Mouse (Mus musculus) embryonic facial prominence, embryonic 12.5 days (tissue): ENCODE measurements around the gene Grik2. TPM values are rescaled to one million over a fixed set of nuclear protein-coding genes. Genes with fewer than 3 reads are reported as not detected.

Experiments used
- ATAC-seq: fragments of 200-750 bp; cut with Nextera tagmentation; 2 replicates; pipeline ENCODE4 v1.8.0; 2017; ENCODE audit not compliant: insufficient number of reproducible peaks, insufficient read depth, low FRiP score, low TSS enrichment
- H3K27ac ChIP-seq: fragments of 300-500 bp; sonication (generic); 2 replicates; pipeline ENCODE4 v1.5.1; 2016; ENCODE audit warnings: mild to moderate bottlenecking
- H3K27me3 ChIP-seq: fragments of 300-500 bp; sonication (generic); 2 replicates; pipeline ENCODE4 v1.6.1; 2016; ENCODE audit warnings: mild to moderate bottlenecking, moderate library complexity
- H3K36me3 ChIP-seq: fragments of 300-500 bp; sonication (generic); 2 replicates; pipeline ENCODE4 v1.6.1; 2016; ENCODE audit warnings: mild to moderate bottlenecking
- H3K4me1 ChIP-seq: fragments of 300-500 bp; sonication (generic); 2 replicates; pipeline ENCODE4 v1.6.1; 2016
- H3K4me2 ChIP-seq: fragments of 300-500 bp; sonication (generic); replicated peaks from 2 replicates; pipeline ENCODE4 v1.6.1; 2016; ENCODE audit warnings: mild to moderate bottlenecking, moderate library complexity
- H3K4me3 ChIP-seq: fragments of 300-500 bp; sonication (generic); 2 replicates; pipeline ENCODE4 v1.5.1; 2016; ENCODE audit warnings: mild to moderate bottlenecking
- H3K9ac ChIP-seq: fragments of 300-500 bp; sonication (generic); 2 replicates; pipeline ENCODE4 v1.6.1; 2016; ENCODE audit warnings: mild to moderate bottlenecking, moderate library complexity
- H3K9me3 ChIP-seq: fragments of 300-500 bp; sonication (generic); 2 replicates; pipeline ENCODE4 v1.6.1; 2016; ENCODE audit warnings: mild to moderate bottlenecking, moderate library complexity
- WGBS: fragments of 180-500 bp; shearing (Covaris S2); methylation state at CpG from one replicate; pipeline ENCODE4 v1.1.7; 2016; 5-methylcytosine and 5-hydroxymethylcytosine counted together
- polyA plus RNA-seq: library from polyadenylated mRNA; unstranded; fragments of >200 nt; fragmentation: Nextera tagmentation; extraction: Ambion mirVana; gene quantifications from 2 replicates; pipeline ENCODE4 v1.2.1, GENCODE M21; 2016

The Grik2 gene
- polyA plus RNA-seq, 1 experiment from 2014 or later, result 2.1 TPM

DNA sequence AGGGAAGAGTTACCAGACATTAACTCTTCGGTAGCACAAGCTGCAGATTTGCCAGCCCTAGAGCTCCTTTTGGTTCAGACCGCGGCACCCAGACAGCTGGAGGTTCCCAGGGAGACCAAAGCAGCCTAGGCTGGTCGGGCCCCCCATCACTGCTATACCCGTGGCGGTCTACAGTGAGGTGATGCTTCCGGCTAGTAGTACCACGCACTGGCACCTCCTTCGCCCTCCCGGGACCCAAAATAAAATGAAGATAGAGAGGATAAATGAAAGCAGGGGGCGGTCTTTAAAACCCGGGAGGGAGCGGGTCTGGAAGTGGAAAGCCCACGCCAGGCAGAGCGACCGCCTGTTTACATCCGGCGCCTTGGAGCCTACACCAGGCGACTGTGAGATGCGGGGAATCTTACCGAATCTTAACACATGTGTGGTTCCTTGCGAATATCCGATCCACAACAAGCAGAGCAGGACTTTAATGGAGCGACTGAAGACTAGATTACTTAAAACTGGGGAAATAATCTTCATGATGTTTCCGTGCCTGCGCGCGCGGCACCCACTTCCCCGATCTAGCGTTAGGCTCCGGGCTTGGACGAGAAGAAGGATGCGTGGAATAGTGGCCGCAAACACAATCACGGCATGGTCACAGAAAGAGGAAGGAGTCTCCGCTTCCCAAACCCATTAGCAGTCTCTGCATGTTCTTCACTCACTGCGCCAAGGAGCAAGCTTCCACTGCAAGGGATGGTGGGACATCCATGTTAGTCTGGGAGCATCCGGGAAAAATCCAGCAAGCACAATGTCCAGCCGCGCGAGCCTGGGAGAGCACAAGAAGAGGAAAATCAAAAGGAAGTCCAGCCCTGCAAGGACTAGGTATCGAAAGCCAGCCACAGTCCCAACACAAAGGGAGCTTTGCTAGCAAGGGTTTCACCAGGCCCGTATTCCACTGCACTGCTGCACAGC lies 5.5 kb downstream of the Grik2 start:
- WGBS, result under 1% methylated on average over 44 of the region's 44 CpGs
- H3K27me3 ChIP-seq, result 0 out of 2 replicates have a peak, but pooled peaks cover 7% of the 10 kb centered on the region
- H3K4me3 ChIP-seq, result peak overlapping the region; percentile 48
- no peaks in the 10 kb centered on the region for H3K36me3 ChIP-seq
- peak overlapping the region; percentile 24; the same call in 1 of the 2 replicates for H3K9ac ChIP-seq
- H3K27ac ChIP-seq, result no peak overlapping the region
- ATAC-seq, result no peak
- peak overlapping the region; percentile 82 for H3K4me2 ChIP-seq
- peaks cover 7% of the 10 kb centered on the region; the same call in 1 of the 2 replicates for H3K4me1 ChIP-seq
- H3K9me3 ChIP-seq, result no peaks in the 10 kb centered on the region

DNA sequence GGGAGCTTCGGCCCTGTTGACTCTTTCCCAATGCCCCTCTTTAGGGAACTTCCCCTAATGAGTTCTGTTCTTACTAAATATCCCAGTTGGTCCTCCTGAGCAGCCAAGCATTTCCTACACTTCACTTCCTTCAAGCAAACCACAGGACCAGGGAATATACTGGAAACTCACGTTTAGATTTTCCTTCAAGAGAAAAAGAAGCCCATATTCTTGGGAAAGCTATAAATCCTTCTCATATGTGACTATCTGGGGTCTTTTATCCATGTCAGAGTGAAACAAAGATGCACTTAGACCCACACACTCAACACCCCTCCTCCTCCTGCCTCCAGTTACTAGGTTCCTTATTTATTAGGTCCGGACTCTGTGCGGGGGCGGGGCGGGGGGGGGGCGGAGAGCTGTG lies 6.5 kb downstream of the Grik2 start:
- Histone ChIP-seq H3K27ac (no peak overlapping the region), H3K4me3 (peak overlapping the region; percentile 48), H3K36me3 (no peaks in the 10 kb centered on the region), H3K9me3 (no peaks in the 10 kb centered on the region), H3K4me2 (peak overlapping the region; percentile 82), H3K9ac (no peak overlapping the region), H3K4me1 (peaks cover 7% of the 10 kb centered on the region; the same call in 1 of the 2 replicates), H3K27me3 (0 out of 2 replicates have a peak, but pooled peaks cover 7% of the 10 kb centered on the region)
- ATAC-seq, result no peak
- WGBS, result 2% methylated on average over 7 of the region's 7 CpGs

DNA sequence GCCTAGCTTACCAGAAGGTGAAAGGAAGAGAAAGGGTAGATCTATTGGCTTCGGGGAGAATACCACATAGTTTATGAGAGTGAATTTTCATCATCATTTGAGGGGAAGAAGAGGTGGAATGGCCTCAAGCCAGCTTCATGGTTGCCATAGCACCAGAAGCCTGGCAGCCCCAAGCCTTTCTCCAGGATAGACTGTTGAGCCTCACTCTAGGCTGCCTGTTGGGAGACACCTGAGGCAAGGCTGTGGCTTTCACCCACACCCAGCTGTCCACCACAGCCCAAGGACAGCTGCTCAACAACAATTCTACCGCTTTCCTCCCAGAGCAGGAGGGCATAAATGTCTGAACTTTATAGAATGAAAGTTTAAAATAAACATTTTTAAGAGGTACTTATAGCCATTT lies 8.1 kb downstream of the Grik2 start:
- Histone ChIP-seq H3K4me1 (peaks cover 7% of the 10 kb centered on the region; the same call in 1 of the 2 replicates), H3K36me3 (no peaks in the 10 kb centered on the region), H3K9me3 (no peaks in the 10 kb centered on the region), H3K27ac (no peak overlapping the region), H3K4me2 (no peak overlapping the region), H3K27me3 (0 out of 2 replicates have a peak, but pooled peaks cover 7% of the 10 kb centered on the region), H3K4me3 (no peak overlapping the region), H3K9ac (no peak overlapping the region)
- WGBS, result 49% methylated on average over 2 of the region's 2 CpGs
- ATAC-seq, result no peak

DNA sequence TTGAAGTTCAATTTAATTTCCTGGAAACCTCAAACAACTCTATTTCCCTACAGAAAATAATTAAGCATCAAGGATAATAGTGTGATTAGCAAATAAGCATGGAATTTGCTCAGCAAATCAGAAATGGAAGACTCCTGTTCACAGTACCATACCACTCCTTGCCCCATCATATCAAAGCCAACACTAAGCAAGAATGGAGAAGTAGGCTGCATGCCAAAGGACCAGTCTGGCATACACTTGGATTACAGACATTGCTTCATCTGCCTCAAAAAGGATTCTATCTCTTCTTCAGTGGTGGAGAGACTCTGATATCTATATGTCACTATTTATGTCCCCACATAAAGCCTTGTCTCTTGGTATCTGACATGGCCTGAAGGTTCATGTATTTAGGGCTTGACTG lies 19.7 kb downstream of the Grik2 start:
- no peak overlapping the region for H3K27ac ChIP-seq
- ATAC-seq, result no peak
- no peaks in the 10 kb centered on the region for H3K36me3 ChIP-seq
- no peaks in the 10 kb centered on the region for H3K9me3 ChIP-seq
- no peaks in the 10 kb centered on the region for H3K4me1 ChIP-seq
- H3K4me2 ChIP-seq, result no peak overlapping the region
- H3K9ac ChIP-seq, result no peak overlapping the region
- no peaks in the 10 kb centered on the region for H3K27me3 ChIP-seq
- no peak overlapping the region for H3K4me3 ChIP-seq

DNA sequence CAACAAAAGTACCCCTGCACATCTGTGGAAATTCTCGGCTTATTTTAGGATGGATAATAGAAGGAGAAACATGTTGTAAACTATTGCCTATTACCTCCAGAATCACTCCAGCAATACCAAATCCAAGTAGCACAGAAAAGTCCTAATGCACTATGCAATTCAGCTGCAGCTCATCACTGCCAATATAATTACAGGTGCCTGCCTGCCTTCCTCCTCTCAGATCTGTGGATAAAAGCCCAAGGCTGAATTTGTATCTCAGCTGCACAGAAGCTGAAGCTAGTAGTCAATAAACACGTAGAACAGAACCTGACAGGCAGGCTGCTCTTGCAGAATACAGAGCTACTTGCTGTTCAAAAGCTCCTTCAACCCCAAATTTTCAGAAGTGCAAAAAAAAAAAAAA lies 21.0 kb downstream of the Grik2 start:
- Histone ChIP-seq H3K9ac (no peak overlapping the region), H3K4me3 (no peak overlapping the region), H3K4me2 (no peak overlapping the region), H3K36me3 (no peaks in the 10 kb centered on the region), H3K27ac (no peak overlapping the region), H3K4me1 (no peaks in the 10 kb centered on the region), H3K9me3 (no peaks in the 10 kb centered on the region), H3K27me3 (no peaks in the 10 kb centered on the region)
- WGBS, result 63% methylated on average over 2 of the region's 2 CpGs
- ATAC-seq, result no peak

DNA sequence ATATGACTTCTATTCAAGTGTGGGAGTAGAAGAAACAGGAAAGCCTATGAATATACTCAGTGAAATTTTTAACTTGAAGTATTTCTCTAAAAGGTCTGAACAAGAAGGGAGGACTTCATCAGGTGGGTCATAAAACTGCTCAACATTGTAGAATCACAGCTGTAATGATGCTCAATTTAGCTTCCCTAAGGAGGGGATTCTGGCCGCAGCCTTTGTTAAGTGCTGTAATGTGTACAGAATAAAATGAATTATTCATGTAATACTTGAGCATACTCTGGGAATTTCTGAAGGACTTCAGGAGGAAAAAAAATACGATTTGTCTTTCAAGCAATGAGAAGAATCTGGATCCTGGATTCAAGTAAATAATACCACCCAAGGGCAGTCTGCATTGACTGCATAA lies 26.0 kb downstream of the Grik2 start:
- no peak overlapping the region for H3K4me2 ChIP-seq
- no peaks in the 10 kb centered on the region for H3K36me3 ChIP-seq
- H3K4me3 ChIP-seq, result no peak overlapping the region
- H3K9me3 ChIP-seq, result no peaks in the 10 kb centered on the region
- 71% methylated on average over 2 of the region's 2 CpGs for WGBS
- no peak overlapping the region for H3K9ac ChIP-seq
- no peaks in the 10 kb centered on the region for H3K27me3 ChIP-seq
- no peak overlapping the region for H3K27ac ChIP-seq
- H3K4me1 ChIP-seq, result no peaks in the 10 kb centered on the region
- ATAC-seq, result no peak

DNA sequence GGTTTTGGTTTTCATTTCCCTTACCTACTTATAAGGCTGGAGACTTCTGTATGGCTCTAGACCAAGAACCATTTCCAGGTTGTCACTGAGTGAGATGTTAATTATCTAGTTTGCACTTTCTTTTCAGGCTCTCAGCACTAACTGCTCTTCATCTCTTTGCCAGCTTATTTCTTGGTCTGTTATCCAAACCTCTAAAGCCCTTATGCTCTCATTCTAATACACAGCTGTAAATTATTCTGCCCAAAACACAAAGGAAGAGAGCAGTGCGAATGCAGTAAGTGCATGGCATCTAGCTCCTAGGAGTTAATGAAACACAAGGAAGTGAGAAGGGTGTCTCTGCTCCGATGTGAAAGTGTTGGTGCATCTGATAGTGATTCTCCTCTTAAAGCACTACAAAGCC lies 36.8 kb downstream of the Grik2 start:
- 41% methylated on average over 2 of the region's 2 CpGs for WGBS
- H3K4me3 ChIP-seq, result no peak overlapping the region
- H3K27ac ChIP-seq, result no peak overlapping the region
- no peak overlapping the region for H3K4me2 ChIP-seq
- H3K4me1 ChIP-seq, result no peaks in the 10 kb centered on the region
- ATAC-seq, result no peak
- H3K9me3 ChIP-seq, result no peaks in the 10 kb centered on the region
- no peak overlapping the region for H3K9ac ChIP-seq
- H3K27me3 ChIP-seq, result no peaks in the 10 kb centered on the region
- H3K36me3 ChIP-seq, result no peaks in the 10 kb centered on the region

DNA sequence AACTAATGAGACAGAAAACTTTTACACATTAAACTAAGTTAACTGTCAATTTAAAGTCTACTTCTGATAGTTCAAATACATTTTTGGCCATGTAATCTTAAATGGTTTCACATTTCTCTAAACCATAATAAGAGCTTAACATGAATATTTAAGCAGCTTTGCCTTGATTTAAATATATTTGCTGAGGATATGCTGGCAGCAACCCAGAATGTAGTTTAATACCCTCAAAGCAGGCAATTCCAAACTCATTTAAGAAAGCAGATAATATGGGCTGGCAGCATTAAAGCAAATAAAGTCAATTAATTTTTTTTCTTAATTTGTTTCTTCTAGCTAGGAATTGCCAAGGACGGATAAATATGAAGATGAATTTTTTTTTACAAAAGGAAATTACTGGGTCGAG lies 56.7 kb downstream of the Grik2 start:
- Histone ChIP-seq H3K9ac (no peak overlapping the region), H3K9me3 (no peaks in the 10 kb centered on the region), H3K36me3 (no peaks in the 10 kb centered on the region), H3K4me2 (no peak overlapping the region), H3K27me3 (no peaks in the 10 kb centered on the region), H3K27ac (no peak overlapping the region), H3K4me3 (no peak overlapping the region), H3K4me1 (no peaks in the 10 kb centered on the region)
- ATAC-seq, result no peak
- WGBS, result 66% methylated on average over 2 of the region's 2 CpGs

DNA sequence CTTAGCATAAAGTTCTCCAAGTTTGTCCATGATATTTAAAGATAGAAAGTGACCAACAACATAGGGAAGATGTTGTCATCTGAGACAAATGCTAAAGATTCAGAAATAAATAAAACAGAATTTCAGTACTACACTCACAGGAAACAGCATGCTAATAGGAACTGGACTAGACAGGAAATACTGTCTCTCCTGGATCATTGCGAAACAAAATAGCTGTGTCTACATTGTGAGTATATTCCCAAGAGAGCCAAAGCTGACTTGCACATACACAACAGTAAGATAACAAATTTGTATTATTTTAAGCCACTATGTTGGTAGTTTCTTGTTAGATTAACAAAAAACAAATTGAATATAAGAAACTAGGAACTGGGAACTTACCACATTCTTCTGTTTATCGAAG lies 64.9 kb downstream of the Grik2 start:
- Histone ChIP-seq H3K27me3 (no peaks in the 10 kb centered on the region), H3K9ac (no peak overlapping the region), H3K36me3 (no peaks in the 10 kb centered on the region), H3K4me2 (no peak overlapping the region), H3K9me3 (no peaks in the 10 kb centered on the region), H3K27ac (no peak overlapping the region), H3K4me1 (no peaks in the 10 kb centered on the region), H3K4me3 (no peak overlapping the region)
- 83% methylated on average over 2 of the region's 2 CpGs for WGBS
- no peak for ATAC-seq

DNA sequence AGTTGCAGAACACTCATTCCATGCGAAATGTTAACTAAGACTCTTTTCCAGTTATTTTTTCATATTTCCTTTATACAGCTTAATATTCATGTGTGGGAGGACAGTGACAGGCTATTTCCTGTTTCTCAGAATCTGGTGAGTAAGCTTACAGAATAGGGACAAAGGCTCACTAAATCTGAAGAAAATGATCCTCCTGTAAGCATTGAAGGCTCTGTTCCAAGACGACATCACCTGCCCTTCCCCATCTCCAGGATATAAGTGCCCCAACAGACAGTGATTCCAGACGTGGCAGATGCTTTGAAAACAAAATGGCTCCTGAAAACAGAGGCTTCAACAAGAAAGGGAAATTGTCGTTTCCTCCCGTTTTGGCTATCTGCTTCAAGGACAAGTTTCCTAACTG lies 71.7 kb downstream of the Grik2 start:
- no peaks in the 10 kb centered on the region for H3K9me3 ChIP-seq
- H3K36me3 ChIP-seq, result no peaks in the 10 kb centered on the region
- WGBS, result 60% methylated on average over 5 of the region's 5 CpGs

DNA sequence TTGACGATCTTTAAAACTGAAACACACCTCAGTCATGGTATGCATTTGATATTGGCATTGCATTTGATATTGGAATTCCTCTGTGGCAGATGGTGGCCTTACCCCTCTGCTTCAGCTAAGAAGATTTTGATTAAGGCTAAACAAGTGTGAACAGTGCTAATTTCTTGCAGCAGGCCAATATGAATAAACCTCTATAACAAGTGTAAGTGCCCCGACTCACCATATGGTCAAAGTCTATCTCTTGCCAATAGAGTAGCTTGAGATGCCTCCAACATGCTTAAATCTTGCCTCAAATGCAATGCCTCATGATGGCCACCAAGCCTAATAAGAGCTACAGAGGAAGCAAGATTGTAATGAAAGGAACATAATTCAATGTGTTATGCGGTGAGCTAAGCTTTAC lies 78.8 kb downstream of the Grik2 start:
- no peaks in the 10 kb centered on the region for H3K27me3 ChIP-seq
- no peaks in the 10 kb centered on the region for H3K4me1 ChIP-seq
- no peak overlapping the region for H3K9ac ChIP-seq
- H3K27ac ChIP-seq, result no peak overlapping the region
- H3K36me3 ChIP-seq, result no peaks in the 10 kb centered on the region
- no peaks in the 10 kb centered on the region for H3K9me3 ChIP-seq
- no peak overlapping the region for H3K4me2 ChIP-seq
- 91% methylated on average over 3 of the region's 3 CpGs for WGBS
- ATAC-seq, result no peak
- H3K4me3 ChIP-seq, result no peak overlapping the region

More for the DNA sequence above, 71.7 kb downstream of the Grik2 start:
- no peak overlapping the region for H3K4me2 ChIP-seq
- no peak for ATAC-seq
- no peak overlapping the region for H3K4me3 ChIP-seq
- no peaks in the 10 kb centered on the region for H3K4me1 ChIP-seq
- no peaks in the 10 kb centered on the region for H3K27me3 ChIP-seq
- no peak overlapping the region for H3K27ac ChIP-seq
- no peak overlapping the region for H3K9ac ChIP-seq

DNA sequence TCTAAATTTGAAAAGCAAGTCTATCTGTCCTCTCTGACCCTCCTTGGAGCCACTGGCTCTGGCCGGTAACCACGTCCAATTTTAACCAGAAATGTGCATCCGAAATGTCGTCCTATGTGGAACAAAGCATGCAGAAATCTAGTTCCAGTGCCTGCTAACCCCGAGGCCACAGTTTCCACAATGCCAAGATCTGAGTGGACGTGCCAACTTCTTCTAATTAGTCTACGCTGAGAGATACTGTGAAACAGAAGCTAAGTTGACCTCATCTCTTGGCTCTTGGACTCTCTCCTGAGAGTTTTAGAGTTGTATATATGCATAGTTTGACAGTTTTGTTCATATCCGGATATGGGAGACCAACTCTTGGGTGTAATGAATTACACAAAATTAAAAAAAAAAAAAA lies 84.1 kb downstream of the Grik2 start:
- Histone ChIP-seq H3K9ac (no peak overlapping the region), H3K27me3 (no peaks in the 10 kb centered on the region), H3K4me2 (no peak overlapping the region), H3K36me3 (no peaks in the 10 kb centered on the region), H3K4me1 (no peaks in the 10 kb centered on the region), H3K4me3 (no peak overlapping the region), H3K27ac (no peak overlapping the region), H3K9me3 (no peaks in the 10 kb centered on the region)
- no peak for ATAC-seq
- WGBS, result 94% methylated on average over 8 of the region's 8 CpGs
